In genomic region chr3:27210271-27210670, GRCm38 (mm10) we compare ENCODE assay signal across 10 mouse cellular contexts. TPM values are rescaled to one million over a fixed set of nuclear protein-coding genes. Genes with fewer than 3 reads are reported as not detected.
A peak's percentile ranks its signal among the peaks of the same experiment; 100 is the strongest.
DNase-seq lines count a peak whose midpoint lies in the region; ATAC-seq and TF ChIP-seq lines count a peak whose summit lies in the region.
"Had no signal": no experiment of that assay in that cellular context is flagged by ENCODE, and none has a peak within 500 bp of the region (broad histone marks: within the 10 kb centered on the region; RNA-seq: fewer than 3 reads in every experiment).

No protein-coding gene starts in this region.

- no peak for DNase-seq in kidney, postnatal 10 days
- DNase-seq in 3134 (ENCODE audit: extremely low read depth, insufficient read length, low spot score) (peak; percentile 66), MEL (ENCODE audit: low read depth, low spot score) (peak; percentile 73)
- DNase-seq in induced T-regulatory cell, adult 2 months (ENCODE audit: low read depth) = peak; percentile 37
- no peak for DNase-seq in adrenal gland, adult 2 months
- DNase-seq in right cerebral cortex, postnatal 14 days = no peak
- DNase-seq: heart, postnatal 10 days had no signal

- H3K9ac ChIP-seq in kidney, embryonic 15.5 days = no peak overlapping the region
- no peak overlapping the region for H3K9ac ChIP-seq in MEL (ENCODE audit: control insufficient read depth, low read depth, low read length, poor library complexity, severe bottlenecking)
- no peak overlapping the region for H3K9ac ChIP-seq in hindbrain, embryonic 16.5 days (ENCODE audit: low read depth, low read length)
- H3K9ac ChIP-seq: embryonic facial prominence, embryonic 13.5 days had no signal

- no peak for TF ChIP-seq POLR2A in MEL (IDR thresholded peaks at IDR 0.05; ENCODE audit: control insufficient read depth in 1 of 2, insufficient read depth in 1 of 2, low read depth in 1 of 2, low read length in 2 of 2, poor library complexity in 1 of 2)

- H3K79me2 ChIP-seq in MEL (ENCODE audit: control insufficient read depth, insufficient read depth, low read length, poor library complexity) = no peaks in the 10 kb centered on the region

- WGBS in kidney, embryonic 15.5 days = 46% methylated on average over 7 of the region's 7 CpGs
- 36% methylated on average over 7 of the region's 7 CpGs for WGBS in hindbrain, embryonic 16.5 days

- no peak for TF ChIP-seq CTCF in MEL (IDR thresholded peaks at IDR 0.05 in 2 of 3, conservative IDR thresholded peaks at IDR 0.05 in 1 of 3; ENCODE audit: control insufficient read depth in 1 of 3, insufficient read depth in 1 of 3, low read depth in 2 of 3, low read length in 3 of 3, poor library complexity in 1 of 3, severe bottlenecking in 1 of 3)

- 0 out of 2 replicates have a peak overlapping the region, but pooled peaks have one; percentile 37 for H3K27ac ChIP-seq in kidney, embryonic 15.5 days
- H3K27ac ChIP-seq in MEL (ENCODE audit: control insufficient read depth, low read depth, low read length) = no peak overlapping the region
- H3K27ac ChIP-seq in hindbrain, embryonic 16.5 days (ENCODE audit: low read depth, low read length) = no peak overlapping the region
- H3K27ac ChIP-seq: embryonic facial prominence, embryonic 13.5 days had no signal

- H3K9me3 ChIP-seq in kidney, embryonic 15.5 days (replicated peaks) = no peaks in the 10 kb centered on the region
- H3K9me3 ChIP-seq in MEL (replicated peaks; ENCODE audit: insufficient read depth, low read length) = no peaks in the 10 kb centered on the region
- no peaks in the 10 kb centered on the region for H3K9me3 ChIP-seq in hindbrain, embryonic 16.5 days (ENCODE audit: control insufficient read depth, low read length)

- no peaks in the 10 kb centered on the region for H3K27me3 ChIP-seq in kidney, embryonic 15.5 days
- H3K27me3 ChIP-seq in MEL (ENCODE audit: control insufficient read depth in 1 of 2, insufficient read depth in 2 of 2, low read length in 2 of 2) = no peaks in the 10 kb centered on the region
- no peaks in the 10 kb centered on the region for H3K27me3 ChIP-seq in hindbrain, embryonic 16.5 days (replicated peaks; ENCODE audit: control insufficient read depth, insufficient read depth, low read length)
- H3K27me3 ChIP-seq: embryonic facial prominence, embryonic 13.5 days had no signal

- peak in 1 of 2 experiments; percentile 51; a peak in 1 of 4 replicates for TF ChIP-seq EP300 in MEL (IDR thresholded peaks at IDR 0.05; ENCODE audit: low read depth in 1 of 2, low read length in 2 of 2)

- no peak for TF ChIP-seq RAD21 in MEL (IDR thresholded peaks at IDR 0.05; ENCODE audit: low read depth, low read length)

- peaks cover 16% of the 10 kb centered on the region for H3K4me1 ChIP-seq in kidney, embryonic 15.5 days
- peaks cover 0 to 11% of the 10 kb centered on the region in 2 experiments; a peak in 2 of 4 replicates for H3K4me1 ChIP-seq in MEL (ENCODE audit: control insufficient read depth in 1 of 2, insufficient read depth in 2 of 2, low read length in 2 of 2)
- H3K4me1 ChIP-seq in hindbrain, embryonic 16.5 days (ENCODE audit: control insufficient read depth, insufficient read depth, low read depth, low read length) = no peaks in the 10 kb centered on the region

- ATAC-seq in kidney, embryonic 15.5 days (replicated peaks; ENCODE audit: low FRiP score) = no peak
- ATAC-seq in hindbrain, embryonic 16.5 days = no peak

- no peak overlapping the region for H3K4me2 ChIP-seq in kidney, embryonic 15.5 days
- no peak overlapping the region for H3K4me2 ChIP-seq in hindbrain, embryonic 16.5 days (ENCODE audit: low read length)
- H3K4me2 ChIP-seq: embryonic facial prominence, embryonic 13.5 days had no signal

- no peaks in the 10 kb centered on the region for H3K36me3 ChIP-seq in kidney, embryonic 15.5 days
- peaks cover 0 to 7% of the 10 kb centered on the region in 2 experiments; a peak in 2 of 4 replicates for H3K36me3 ChIP-seq in MEL (ENCODE audit: control insufficient read depth in 1 of 2, insufficient read depth in 2 of 2, low read length in 2 of 2)
- H3K36me3 ChIP-seq in hindbrain, embryonic 16.5 days (ENCODE audit: control insufficient read depth, insufficient read depth, low read length) = no peaks in the 10 kb centered on the region
- H3K36me3 ChIP-seq: embryonic facial prominence, embryonic 13.5 days had no signal

- no peak overlapping the region for H3K4me3 ChIP-seq in kidney, embryonic 15.5 days (replicated peaks)
- no peak overlapping the region for H3K4me3 ChIP-seq in MEL (ENCODE audit: control insufficient read depth in 1 of 2, insufficient read depth in 1 of 2, low read depth in 2 of 2, low read length in 2 of 2)
- no peak overlapping the region for H3K4me3 ChIP-seq in hindbrain, embryonic 16.5 days (ENCODE audit: low read length)
- H3K4me3 ChIP-seq: embryonic facial prominence, embryonic 13.5 days had no signal

TF ChIP-seq in MEL, 35 proteins besides CTCF, POLR2A, EP300 and RAD21:
- TF ChIP-seq MYC (IDR thresholded peaks at IDR 0.05; ENCODE audit: low read depth, low read length) (no peak), POLR2AphosphoS2 (IDR thresholded peaks at IDR 0.05; ENCODE audit: low read length) (no peak), ETS1 (IDR thresholded peaks at IDR 0.05; ENCODE audit: low read depth, low read length) (peak; percentile 38; the same call in 1 of the 2 replicates), USF1 (IDR thresholded peaks at IDR 0.05; ENCODE audit: low read depth, low read length) (no peak), ZNF384 (IDR thresholded peaks at IDR 0.05; ENCODE audit: low read depth, low read length) (no peak), CHD1 (IDR thresholded peaks at IDR 0.05; ENCODE audit: low read depth, low read length) (no peak), RCOR1 (IDR thresholded peaks at IDR 0.05; ENCODE audit: low read depth, low read length) (peak; percentile 58; the same call in 1 of the 2 replicates), ELF1 (IDR thresholded peaks at IDR 0.05; ENCODE audit: low read depth, low read length) (no peak), E2F4 (IDR thresholded peaks at IDR 0.05; ENCODE audit: borderline replicate concordance, low read depth, low read length) (no peak), GATA1 (IDR thresholded peaks at IDR 0.05; ENCODE audit: low read depth, low read length) (peak; percentile 52), MAFK (IDR thresholded peaks at IDR 0.05; ENCODE audit: borderline replicate concordance, low read depth, low read length) (no peak), TBP (IDR thresholded peaks at IDR 0.05; ENCODE audit: low read depth, low read length) (no peak)

RNA-seq across cellular contexts. Expression of gene Nceh1, which starts 27.5 kb away (rescaled TPM):
- 15.8 and 16.3 TPM in 2 replicates for polyA plus RNA-seq in kidney, embryonic 15.5 days (2015; fragmentation: Nextera tagmentation; extraction: Ambion mirVana)
- 8.2 and 9.7 TPM in 2 replicates for total RNA-seq in MEL (2012; rRNA removed)
- 1 to 10 TPM in 1 of 2 experiments, not detected in 1; 9.3 TPM for polyA plus RNA-seq in MEL (2012; ENCODE audit: insufficient read depth in 1 of 2, insufficient read length in 2 of 2, low read depth in 1 of 2, low replicate concordance in 2 of 2, missing spikeins in 1 of 2)
- total RNA-seq in adrenal gland, adult 2 months (2021) = 100 to 1,000 TPM; 138 to 247 TPM
- 314 and 323 TPM in 2 replicates for polyA plus RNA-seq in adrenal gland, adult 2 months (2012; rRNA removed)
- polyA plus RNA-seq in hindbrain, embryonic 16.5 days (2015; fragmentation: Nextera tagmentation; extraction: Ambion mirVana) = 18.6 and 25.1 TPM in 2 replicates

RNA-seq across cellular contexts. Expression of gene Ect2, which starts 56.6 kb away (rescaled TPM):
- 60.9 and 66.7 TPM in 2 replicates for polyA plus RNA-seq in kidney, embryonic 15.5 days (2015; fragmentation: Nextera tagmentation; extraction: Ambion mirVana)
- total RNA-seq in MEL (2012; rRNA removed) = 22.6 and 29.9 TPM in 2 replicates
- polyA plus RNA-seq in MEL (2012; ENCODE audit: insufficient read depth in 1 of 2, insufficient read length in 2 of 2, low read depth in 1 of 2, low replicate concordance in 2 of 2, missing spikeins in 1 of 2) = 10 to 100 TPM; 31.5 to 48.5 TPM
- 1 to 10 TPM; 2.2 to 4.2 TPM for total RNA-seq in adrenal gland, adult 2 months (2021)
- polyA plus RNA-seq in adrenal gland, adult 2 months (2012; rRNA removed) = 0.30 and 0.82 TPM in 2 replicates
- polyA plus RNA-seq in hindbrain, embryonic 16.5 days (2015; fragmentation: Nextera tagmentation; extraction: Ambion mirVana) = 10.5 and 12.1 TPM in 2 replicates

Comparison
In these comparisons a context has a peak if more than half of its experiments do, and no peak if none do; other contexts are left out.
1. DNase-seq: peak in 3134 (single experiment), MEL (single experiment) and induced T-regulatory cell, adult 2 months (single experiment); none in kidney, postnatal 10 days (single experiment), adrenal gland, adult 2 months (single experiment) and right cerebral cortex, postnatal 14 days (single experiment).
2. RNA of gene Nceh1, which starts 27.5 kb away (polyA plus RNA-seq): 314 to 323 TPM in adrenal gland, adult 2 months; 18.6 to 25.1 TPM in hindbrain, embryonic 16.5 days, 15.8 to 16.3 TPM in kidney, embryonic 15.5 days and 9.3 TPM in MEL; every median in the first group is over 10 times any median in the second.